Mouse (Mus musculus): ENCODE measurements around the gene Tas2r119.
A peak's percentile ranks its signal among the peaks of the same experiment; 100 is the strongest.
"Not testable (repeated sequence)": the region's sequence is repeated elsewhere in the genome, so short reads cannot be mapped to it uniquely, and the experiment has no call there.

Gene Tas2r119

GRCm38 (mm10) chr15:32176989-32177388, at the start of gene Tas2r119:
Tas2r119 (plus strand) TSS chr15:32177289.
- no peak for DNase-seq (ENCODE audit: low spot score)

DNA sequence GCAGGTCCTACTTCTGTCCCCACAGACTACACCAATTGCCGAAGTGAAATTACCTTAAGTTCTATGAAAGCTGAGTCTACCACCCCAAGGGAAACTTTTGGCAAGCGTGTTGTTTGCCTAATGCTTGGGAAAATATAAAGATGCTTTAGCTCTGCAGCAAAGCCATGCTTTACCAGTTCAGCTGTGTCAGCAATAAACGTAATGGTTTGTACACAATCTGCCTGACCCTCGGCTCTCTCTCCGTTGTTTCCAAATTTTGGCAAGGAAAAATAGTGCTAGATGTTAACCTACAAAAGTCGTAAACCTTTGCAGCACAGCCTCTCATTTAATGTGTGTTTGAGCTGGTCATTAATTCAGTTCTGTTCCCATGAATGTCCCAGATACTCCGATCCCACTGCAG, 44.8 kb upstream of the Tas2r119 start:
- DNase-seq (ENCODE audit: low spot score), result no peak

- no peak for DNase-seq (ENCODE audit: low spot score)
Observed at GRCm38 (mm10) chr15:32141657-32142056, 35.4 kb upstream of the Tas2r119 start.

DNA sequence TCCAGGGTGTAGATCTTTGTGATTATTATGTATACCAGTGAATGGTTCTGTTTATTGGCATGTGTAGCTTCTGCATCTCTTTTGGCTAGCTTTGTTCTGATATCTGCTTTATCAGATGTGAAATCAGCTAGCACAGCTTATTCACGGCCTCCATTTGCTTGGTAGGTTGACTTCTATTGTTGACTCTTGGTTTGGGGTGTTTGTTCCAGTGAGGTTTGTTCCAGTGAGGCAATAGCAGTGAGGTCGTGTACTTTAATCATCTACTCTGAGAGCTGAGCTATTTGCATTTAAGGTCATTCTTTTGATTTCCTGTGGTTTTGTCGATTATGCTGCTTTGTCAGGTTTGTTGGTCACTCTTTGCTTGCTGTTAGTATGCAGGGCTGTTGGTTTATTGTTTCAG, 32.8 kb upstream of the Tas2r119 start:
- DNase-seq (ENCODE audit: low spot score), result no peak

- DNase-seq (ENCODE audit: low spot score), result no peak
Observed at GRCm38 (mm10) chr15:32153404-32153803, 23.7 kb upstream of the Tas2r119 start.

DNA sequence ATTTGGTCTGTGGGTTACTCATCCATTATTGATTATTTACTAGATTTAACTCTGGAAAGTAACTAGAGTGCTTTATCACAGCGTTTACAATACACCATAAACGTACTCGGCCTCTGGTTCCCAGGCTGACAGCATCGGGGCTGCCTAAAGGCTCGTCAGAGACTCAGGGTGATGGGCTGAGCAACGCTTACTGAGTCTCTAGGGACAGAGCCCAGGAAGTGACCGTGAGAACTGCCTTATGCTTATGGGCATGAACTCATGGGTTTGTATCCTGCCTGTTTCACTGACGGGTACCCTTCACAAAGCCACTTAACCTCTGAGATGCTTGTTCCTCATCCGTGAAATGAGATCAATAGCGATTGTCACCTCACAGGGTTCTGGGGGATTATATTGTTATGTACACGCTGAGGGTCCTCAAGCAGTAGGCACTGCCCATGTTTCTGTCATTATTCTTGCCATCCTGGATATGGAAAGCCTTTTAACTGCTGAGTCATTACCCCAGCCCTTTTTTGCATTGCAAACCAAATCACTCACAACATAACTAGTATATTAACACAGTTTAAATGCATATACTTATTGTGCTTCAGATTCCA, 23.1 kb upstream of the Tas2r119 start:
- DNase-seq (ENCODE audit: low spot score), result no peak

DNA sequence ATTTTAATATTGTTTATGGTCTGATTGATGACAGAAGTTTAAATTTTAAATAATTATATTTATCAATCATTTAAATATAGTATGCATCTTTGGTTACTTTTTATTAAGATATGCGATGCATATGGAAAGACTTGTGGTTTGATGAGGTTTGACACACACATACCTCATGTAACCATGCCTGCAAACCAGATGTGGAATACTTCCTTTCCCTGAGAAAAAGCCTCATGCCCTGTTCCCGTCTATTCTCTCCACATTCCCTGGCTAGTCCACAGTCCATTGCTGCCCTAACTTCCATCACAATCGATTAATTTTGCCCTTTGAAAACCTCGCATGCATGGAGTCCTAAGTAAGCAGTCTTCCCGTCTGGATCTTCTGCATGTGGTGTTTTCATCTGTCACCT, 21.0 kb upstream of the Tas2r119 start:
- DNase-seq (ENCODE audit: low spot score), result no peak

DNA sequence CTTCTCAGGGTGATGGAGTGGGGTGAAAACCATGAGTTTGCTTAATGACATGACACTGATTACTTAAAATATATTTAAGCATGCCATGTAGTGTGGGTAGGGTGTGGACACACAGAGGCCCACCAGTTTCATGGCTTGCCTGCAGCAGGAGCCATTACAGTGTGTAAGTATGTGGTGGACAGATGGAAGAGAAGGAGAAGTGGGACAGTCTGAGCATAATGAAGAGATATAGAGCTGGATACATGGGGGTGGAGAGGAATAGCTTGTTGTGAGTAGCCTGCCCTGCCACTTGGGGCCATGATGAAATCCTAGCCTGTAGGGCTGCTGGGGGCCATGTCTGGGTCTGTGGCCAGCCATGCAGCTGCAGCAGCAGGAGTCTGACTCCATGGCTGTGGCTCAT, 16.8 kb upstream of the Tas2r119 start:
- no peak for DNase-seq (ENCODE audit: low spot score)

GRCm38 (mm10) chr15:32171764-32172163, 5.3 kb upstream of the Tas2r119 start:
- no peak for DNase-seq (ENCODE audit: low spot score)

GRCm38 (mm10) chr15:32172175-32172987, 4.7 kb upstream of the Tas2r119 start:
- DNase-seq (ENCODE audit: low spot score), result no peak

DNA sequence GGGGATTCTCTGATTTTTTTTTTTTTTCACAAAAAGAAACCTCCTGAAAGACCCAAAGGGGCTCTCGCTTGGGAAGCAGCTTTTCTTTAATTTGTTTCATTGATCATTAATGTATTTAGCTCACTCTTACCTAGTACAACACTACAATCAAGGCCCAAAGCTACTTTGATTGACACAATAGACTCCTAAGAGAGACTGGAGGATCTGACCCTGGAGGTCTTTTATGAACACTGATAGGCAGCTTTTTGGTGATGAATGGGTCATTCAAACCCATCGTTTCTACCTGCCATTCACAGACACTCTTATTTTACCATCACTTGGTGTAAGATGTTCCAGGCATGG, 4.1 kb upstream of the Tas2r119 start:
- DNase-seq (ENCODE audit: low spot score), result no peak

GRCm38 (mm10) chr15:32180010-32180725, 3.1 kb downstream of the Tas2r119 start:
- peak; percentile 67 for DNase-seq (ENCODE audit: low spot score)

- no peak for DNase-seq (ENCODE audit: low spot score)
Observed at GRCm38 (mm10) chr15:32182026-32182425, 4.9 kb downstream of the Tas2r119 start.

GRCm38 (mm10) chr15:32184964-32185363, 7.9 kb downstream of the Tas2r119 start:
- DNase-seq (ENCODE audit: low spot score), result no peak

DNA sequence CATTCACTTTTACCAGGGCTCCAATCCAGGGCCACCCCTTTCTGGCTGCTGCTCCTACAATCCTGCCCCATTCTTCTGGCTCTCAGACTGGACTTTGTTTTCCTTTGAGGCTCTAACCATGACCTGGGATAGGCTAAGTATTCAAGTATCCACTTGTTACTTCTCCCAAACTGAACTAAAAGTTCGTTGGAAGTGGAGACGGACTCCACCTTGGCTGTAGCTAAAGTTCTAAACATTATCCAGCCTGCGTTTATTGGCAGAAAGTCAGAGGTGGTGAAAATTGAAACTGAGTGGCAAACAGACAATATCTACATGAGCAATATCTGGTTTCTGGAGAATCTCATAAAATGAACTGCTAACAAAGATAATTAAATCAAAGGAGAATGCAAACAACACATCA, 12.8 kb downstream of the Tas2r119 start:
- no peak for DNase-seq (ENCODE audit: low spot score)

- DNase-seq (ENCODE audit: low spot score), result no peak
Observed at GRCm38 (mm10) chr15:32190436-32190835, 13.3 kb downstream of the Tas2r119 start.

DNA sequence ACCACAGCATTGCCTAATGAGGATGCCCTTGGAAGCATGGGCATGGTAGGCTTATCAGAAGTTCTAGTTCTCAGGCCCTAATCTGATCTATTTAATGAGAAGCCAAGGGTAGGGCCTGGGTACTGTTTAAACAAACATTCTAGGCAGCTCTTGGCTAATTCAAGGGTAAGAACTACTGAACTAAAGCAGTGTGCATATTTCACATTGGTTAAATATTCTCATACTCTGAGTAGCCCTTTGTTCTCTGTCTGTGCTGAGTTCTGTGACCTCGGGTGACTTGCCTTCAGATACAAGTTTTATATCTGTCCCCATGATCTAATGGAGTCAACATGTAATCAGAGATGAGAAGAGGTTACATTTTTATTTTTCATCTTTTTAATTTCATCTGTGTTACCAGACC, 15.9 kb downstream of the Tas2r119 start:
- no peak for DNase-seq (ENCODE audit: low spot score)

DNA sequence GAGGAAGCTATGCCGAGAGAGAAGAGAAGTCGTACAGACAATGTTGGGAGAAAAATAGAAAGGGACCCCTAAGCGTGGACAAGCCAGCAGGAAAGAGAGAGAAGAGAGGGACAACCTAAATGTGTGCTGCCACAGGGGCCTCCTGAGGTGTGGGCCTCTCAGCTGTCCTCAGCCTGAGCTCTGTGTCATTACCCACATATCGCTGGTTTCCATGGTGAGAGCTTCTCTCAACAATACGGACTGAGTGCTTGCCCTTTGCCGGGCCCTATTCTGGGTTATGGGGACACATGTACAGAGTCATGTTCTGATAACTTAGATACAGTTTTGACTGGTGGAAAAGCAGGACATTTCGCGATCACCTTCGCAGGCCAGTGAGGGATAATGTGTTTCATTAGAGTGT, 21.0 kb downstream of the Tas2r119 start:
- DNase-seq (ENCODE audit: low spot score), result no peak

DNA sequence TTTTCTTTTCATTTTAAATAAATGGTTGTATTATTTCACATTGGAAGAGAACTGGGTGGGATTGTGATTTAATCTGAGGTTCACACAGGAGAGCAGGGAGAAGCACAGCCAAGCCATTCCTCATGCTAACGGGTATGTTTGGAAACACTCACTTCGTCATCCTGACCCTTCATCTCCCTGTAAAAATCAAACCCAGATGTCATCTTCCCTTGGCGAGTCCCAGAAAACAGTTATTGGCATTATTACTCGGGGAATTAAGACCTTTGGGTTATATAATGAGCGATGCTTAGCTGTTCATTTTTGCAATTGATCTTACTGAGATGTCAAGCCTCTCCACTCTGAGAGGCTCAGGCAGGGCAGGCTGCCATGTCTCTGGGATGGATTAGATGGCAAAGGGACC, 21.5 kb downstream of the Tas2r119 start:
- no peak for DNase-seq (ENCODE audit: low spot score)

DNA sequence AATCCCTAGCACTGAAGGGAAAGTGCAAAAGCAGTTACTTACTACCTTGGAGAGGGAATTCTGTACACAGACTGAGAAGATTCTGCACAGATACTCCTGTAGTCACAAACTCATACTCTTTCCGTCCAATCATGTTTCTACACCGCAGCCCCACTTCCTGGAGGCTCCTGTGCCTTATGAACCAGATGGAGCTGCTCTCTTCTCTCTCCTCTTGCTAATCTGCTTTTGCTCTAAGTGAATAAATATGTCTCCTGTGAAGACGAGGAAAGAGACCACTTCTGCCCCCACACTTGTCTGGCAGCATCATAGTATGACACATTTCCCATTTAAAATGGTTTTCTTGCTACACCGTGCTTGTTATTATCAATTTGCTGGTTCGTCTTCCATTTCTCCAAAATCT, 26.2 kb downstream of the Tas2r119 start:
- DNase-seq (ENCODE audit: low spot score), result no peak

- DNase-seq (ENCODE audit: low spot score), result peak; percentile 12
Observed at GRCm38 (mm10) chr15:32204908-32205307, 27.8 kb downstream of the Tas2r119 start.

GRCm38 (mm10) chr15:32214687-32215086, 37.6 kb downstream of the Tas2r119 start:
- not testable (repeated sequence) for DNase-seq (ENCODE audit: low spot score)

DNA sequence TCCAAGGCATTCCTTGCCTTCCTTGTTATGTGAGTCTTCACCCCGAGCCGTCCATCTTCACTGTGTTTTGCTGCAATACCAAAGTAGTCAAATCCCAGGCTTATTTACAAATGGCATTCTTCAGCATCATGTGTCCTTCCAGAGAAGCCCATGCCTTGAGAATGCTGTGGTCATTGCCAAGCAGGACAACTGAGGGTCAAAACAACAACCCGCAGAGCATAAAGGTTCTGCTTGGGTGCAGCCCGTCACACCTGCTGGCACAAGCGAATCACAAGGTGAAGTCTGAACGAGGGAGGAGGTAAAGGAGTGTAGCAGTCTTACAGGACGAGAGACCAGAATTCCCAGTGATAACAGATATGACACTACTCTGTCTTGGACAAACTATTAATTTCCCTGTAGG, 45.9 kb downstream of the Tas2r119 start:
- DNase-seq (ENCODE audit: low spot score), result no peak
